Mouse (Mus musculus): ENCODE data around the gene Gltpd2.

GRCm38 (mm10) chr11:70485498-70485897 lies 33.5 kb upstream of the Gltpd2 start:
- TF ChIP-seq CTCF (IDR thresholded peaks at IDR 0.05; ENCODE audit: low read depth, low read length) (no peak), GATA1 (IDR thresholded peaks at IDR 0.05; ENCODE audit: borderline replicate concordance, low read length) (no peak), TAL1 (conservative IDR thresholded peaks at IDR 0.05; ENCODE audit: low read depth, low read length) (no peak), POLR2AphosphoS5 (IDR thresholded peaks at IDR 0.05; ENCODE audit: insufficient replicate concordance, low read depth, low read length) (no peak), GATA2 (IDR thresholded peaks at IDR 0.05; ENCODE audit: borderline replicate concordance, low read depth, low read length) (no peak)

Measured in G1E (cell line).